Mouse (Mus musculus) embryo, embryonic 11 days (tissue): ENCODE results near the gene Zfp420.
A peak's percentile ranks its signal among the peaks of the same experiment; 100 is the strongest.

Experiments used
- DNase-seq: peaks from one replicate; pipeline ENCODE4 v3.0.0-alpha.2; 2015

Zfp420 gene

GRCm38 (mm10) chr7:29905966-29906681 is 46.3 kb downstream of the Zfp420 start, which contains the start of gene Zfp27:
Gene Zfp27 (minus strand): TSS chr7:29906572.
- DNase-seq: peak; percentile 94

GRCm38 (mm10) chr7:29906682-29907058 is 46.9 kb downstream of the Zfp420 start:
- DNase-seq: no peak

- no peak for DNase-seq
Observed at GRCm38 (mm10) chr7:29907206-29907605, 47.4 kb downstream of the Zfp420 start.

GRCm38 (mm10) chr7:29908130-29908950 is 48.6 kb downstream of the Zfp420 start, which contains the start of gene Zfp383:
Gene Zfp383 (plus strand): TSS chr7:29908223.
- DNase-seq: peak; percentile 95

- no peak for DNase-seq
Observed at GRCm38 (mm10) chr7:29910252-29910651, 50.5 kb downstream of the Zfp420 start.

- DNase-seq: no peak
Observed at GRCm38 (mm10) chr7:29912172-29912571, 52.4 kb downstream of the Zfp420 start.

GRCm38 (mm10) chr7:29917371-29918061 is 57.7 kb downstream of the Zfp420 start:
- no peak for DNase-seq

- DNase-seq: no peak
Observed at GRCm38 (mm10) chr7:29918062-29918453, 58.3 kb downstream of the Zfp420 start.

GRCm38 (mm10) chr7:29921439-29922093 is 61.8 kb downstream of the Zfp420 start:
- DNase-seq: no peak

GRCm38 (mm10) chr7:29922780-29923179 is 63.0 kb downstream of the Zfp420 start:
- no peak for DNase-seq
